Mouse (Mus musculus) spleen, postnatal 14 days (tissue): ENCODE results near the gene Tenm4.

Source experiments
- DNase-seq, 2 experiments: peaks; one replicate each; pipeline ENCODE4 v3.0.0; 2021 to 2022; ENCODE audit warnings: low spot score in 2 of 2

Tenm4 gene

DNA sequence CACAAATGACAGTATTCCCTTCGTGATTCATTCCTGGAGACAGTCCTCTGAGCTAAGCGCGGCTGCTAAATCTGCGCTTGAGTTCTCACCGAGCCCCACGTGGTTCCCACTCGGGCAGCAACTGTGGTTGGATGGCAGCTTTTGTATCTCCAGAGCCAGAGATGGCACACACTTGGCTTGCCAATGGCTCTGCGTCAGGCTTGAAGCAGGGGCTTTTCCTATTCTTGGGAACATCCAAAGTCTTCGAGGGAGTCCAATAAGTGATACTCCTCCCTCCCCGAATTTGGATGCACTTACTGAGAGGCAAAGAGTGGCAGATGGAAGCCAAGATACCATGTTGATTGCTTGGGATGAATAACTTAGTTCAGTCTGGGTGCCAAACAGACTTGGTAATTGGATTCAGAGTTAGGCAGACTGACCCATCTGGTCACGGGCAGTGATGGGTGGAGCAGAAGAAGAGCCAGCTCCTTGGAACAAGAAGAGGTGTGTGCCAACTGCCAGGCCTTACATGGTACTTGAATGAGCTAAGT is 303.6 kb downstream of the Tenm4 start:
- DNase-seq = no peak

DNA sequence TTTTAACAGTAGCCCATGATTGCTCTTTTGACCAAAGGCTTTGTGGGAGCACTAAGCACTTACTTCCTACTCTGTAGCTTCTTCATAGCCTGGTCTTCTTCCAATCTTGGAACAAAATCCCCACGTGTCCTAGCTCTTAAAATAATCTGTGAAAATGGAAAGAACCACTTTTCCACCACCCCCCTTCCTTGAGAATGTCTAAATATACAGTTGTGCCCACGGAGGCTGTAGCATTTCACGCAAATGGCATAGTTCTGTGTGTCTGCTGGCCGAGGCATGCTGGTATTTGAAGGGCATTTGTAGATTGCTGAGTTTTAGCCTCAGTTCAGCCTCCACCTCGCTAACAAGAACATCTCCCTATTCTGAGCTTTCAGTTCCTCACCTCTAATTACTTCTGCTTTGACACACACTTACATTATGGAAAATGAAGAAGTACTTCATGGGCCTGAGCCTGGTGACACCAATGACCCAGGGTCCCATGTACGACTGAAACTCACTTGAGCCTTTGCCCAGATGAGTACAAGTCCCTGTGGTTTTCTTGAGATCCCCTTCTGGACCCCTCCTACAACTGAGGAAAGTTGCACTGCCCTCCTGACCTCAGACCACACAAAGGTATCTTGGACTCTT is 306.1 kb downstream of the Tenm4 start:
- DNase-seq = no peak

DNA sequence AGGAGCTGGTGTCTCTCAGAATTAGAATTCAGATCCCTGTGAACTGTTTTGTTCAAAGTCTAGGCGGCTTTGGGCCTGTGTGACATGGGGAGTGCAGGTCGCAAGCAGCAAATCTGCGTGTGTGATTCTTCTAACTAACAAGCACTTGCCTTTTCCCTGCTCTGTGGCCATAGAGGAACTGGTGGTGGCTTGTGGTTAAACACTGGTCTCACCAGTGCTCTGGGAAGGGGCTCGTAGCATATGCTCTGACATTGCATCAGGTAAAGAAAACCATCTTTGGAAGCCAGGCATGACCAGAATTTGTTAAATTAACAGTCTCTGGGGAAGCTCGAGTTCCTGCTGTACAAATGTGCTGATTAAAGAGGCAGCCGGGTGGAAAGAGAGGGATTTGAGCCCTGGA is 308.1 kb downstream of the Tenm4 start:
- DNase-seq = no peak

DNA sequence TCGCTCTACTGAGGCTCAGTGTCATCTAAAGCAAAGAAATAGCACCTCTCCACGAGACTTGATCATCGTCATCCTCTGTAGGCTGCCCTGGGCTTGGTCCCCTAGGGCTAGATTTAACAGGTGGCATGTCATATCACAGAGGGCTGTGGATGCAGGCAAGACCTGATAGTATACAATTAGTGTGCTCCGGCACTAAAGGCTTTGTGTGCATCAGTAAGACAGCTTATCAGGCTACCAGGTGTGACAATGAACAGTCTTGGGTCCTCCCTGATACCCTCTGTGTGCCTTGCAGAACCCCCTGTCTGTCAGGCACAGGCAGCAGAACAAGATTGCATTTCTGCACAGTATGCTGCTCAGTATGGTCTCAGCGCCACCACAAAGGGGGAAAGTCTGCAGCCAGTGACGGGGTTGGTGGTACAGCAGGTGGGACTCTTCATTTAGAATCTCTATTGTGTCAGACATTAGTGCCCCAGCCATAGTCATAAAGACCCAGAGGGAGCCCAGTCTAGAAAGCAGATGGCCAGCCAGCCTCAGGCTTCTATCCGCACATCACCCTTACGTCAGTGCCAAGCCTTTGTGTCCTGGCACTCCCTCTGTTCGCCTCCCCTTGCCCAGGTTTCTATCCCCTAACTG is 309.4 kb downstream of the Tenm4 start:
- DNase-seq = no peak

DNA sequence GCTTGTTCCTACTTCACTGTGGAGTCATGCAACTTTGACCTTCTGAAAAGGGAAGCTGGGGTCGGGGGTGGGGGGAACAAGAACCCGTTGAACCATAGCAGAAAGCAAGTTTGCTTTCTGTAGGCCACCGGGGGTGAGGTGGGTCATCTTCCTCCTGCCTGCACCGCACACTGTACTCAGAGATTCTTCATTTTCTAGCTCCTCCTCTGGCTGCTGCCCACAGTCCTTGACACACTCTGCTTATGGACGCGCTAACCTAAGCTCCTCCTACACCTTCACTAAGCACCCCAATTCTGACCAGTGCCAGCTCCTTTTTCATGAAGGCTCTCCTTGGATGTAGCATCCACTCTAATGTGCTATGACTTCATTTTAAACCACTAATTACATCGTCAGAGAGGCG is 311.9 kb downstream of the Tenm4 start:
- DNase-seq = no peak

DNA sequence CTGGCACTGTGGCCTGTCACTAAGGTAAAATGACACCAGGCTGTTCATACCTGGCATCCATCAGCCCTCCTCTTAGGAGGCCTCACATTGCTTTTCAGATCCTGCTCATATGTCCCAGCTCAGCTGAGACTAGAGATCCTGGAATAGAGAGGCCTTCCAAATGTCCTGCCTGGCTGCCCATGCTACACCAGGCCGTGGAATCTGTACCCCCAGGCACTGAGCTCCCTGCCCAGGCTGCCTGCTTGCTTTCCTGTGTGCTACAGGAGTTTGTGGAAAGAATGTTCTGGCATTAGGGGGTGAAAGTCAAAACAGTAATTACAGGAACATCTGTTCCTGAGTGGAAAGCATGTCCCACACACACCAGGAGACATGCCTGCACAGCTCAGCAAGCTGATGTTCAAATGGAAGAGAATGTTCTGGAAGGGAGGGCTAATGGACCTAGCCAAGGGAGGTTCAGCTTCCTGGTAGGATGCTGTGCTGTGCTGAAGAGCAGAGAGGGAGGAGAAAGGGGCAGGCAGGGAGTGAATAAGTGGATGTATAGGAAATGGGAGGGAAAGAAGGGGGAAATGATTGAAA is 313.0 kb downstream of the Tenm4 start:
- no peak for DNase-seq

GRCm38 (mm10) chr7:96489348-96490076 is 318.5 kb downstream of the Tenm4 start:
- DNase-seq = no peak

- DNase-seq = no peak
Measured at GRCm38 (mm10) chr7:96491896-96492295, 320.9 kb downstream of the Tenm4 start.

GRCm38 (mm10) chr7:96492696-96493095 is 321.6 kb downstream of the Tenm4 start:
- no peak for DNase-seq

GRCm38 (mm10) chr7:96494057-96494456 is 323.0 kb downstream of the Tenm4 start:
- no peak for DNase-seq

DNA sequence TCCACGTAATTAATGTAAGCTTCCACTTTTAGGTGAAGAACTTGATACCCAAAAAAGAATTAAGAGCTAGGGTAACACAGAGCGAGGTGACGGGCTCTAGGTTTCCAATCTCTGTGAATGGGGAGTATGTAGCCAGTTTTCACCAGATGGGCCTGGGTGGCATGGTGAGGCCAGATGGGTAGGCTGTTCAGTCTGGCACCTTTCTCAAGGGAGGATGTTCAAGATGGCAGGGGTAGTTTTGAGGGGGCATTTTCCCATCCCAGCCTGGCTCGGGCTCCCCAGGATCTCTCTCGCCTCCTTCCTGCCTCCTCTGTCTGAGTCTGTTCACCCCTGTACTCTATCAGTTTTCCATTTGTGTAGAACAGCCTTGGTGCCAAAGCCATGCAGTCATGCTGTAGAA is 329.1 kb downstream of the Tenm4 start:
- DNase-seq = no peak

GRCm38 (mm10) chr7:96500797-96501196 is 329.8 kb downstream of the Tenm4 start:
- no peak for DNase-seq

- DNase-seq = no peak
Measured at GRCm38 (mm10) chr7:96502321-96502973, 331.4 kb downstream of the Tenm4 start.

- DNase-seq = no peak
Measured at GRCm38 (mm10) chr7:96505538-96505937, 334.5 kb downstream of the Tenm4 start.

GRCm38 (mm10) chr7:96507046-96507445 is 336.0 kb downstream of the Tenm4 start:
- DNase-seq = no peak

GRCm38 (mm10) chr7:96510396-96510795 is 339.4 kb downstream of the Tenm4 start:
- no peak for DNase-seq

DNA sequence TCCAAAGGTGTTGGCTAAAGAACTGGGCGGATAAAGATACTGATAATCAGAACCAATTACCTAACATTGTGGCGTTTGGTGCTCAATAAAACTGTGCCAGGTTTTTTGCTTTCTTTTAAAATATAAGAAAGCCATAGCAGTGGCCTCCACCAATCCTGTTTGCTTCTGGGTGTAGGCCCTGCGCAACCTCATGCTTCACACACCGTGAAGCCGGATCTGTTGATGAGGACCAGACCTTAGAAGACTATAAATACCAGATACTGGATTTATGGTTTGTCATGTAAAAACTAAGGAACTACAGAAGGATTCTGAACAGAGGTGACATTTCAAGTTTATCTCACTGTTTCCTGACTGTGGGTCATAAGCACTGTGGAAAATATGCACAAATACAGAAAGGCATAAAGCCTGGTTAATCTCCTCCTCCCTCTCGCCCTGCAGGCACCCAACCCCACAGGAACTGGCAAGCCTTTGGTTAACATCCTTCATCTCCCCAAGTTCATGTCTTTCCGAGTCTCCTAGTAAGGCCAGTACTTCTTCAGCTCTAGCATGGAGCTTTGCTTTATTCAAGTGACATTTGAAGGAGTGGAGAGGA is 340.1 kb downstream of the Tenm4 start:
- no peak for DNase-seq

DNA sequence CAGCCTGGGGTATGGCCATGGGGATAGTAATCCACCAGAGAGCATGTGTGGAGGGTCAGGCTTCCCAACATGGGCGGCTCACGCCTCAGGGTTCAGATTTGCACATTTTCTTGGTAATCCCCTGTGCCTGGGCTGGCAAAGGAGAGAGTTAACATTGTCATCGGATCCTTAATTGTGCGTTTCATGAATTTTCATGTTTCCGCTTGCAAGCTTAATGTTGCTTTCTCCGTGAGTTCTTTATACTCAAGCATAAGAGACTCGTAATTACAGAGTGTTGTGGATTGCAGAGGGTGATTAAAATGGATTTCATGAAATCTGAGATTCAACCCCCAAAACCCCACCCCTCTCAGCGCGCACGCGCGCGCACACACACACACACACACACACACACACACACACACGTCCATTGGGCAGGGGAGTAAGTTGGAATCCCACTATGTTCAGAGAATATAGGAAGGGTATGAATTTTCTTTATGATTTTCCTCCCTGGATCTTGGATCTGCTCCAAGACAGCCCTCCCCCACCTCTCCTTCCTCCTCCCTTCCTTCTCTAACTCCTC is 341.0 kb downstream of the Tenm4 start:
- DNase-seq = no peak

- no peak for DNase-seq
Measured at GRCm38 (mm10) chr7:96519216-96519615, 348.2 kb downstream of the Tenm4 start.

- DNase-seq = no peak
Measured at GRCm38 (mm10) chr7:96521956-96522355, 350.9 kb downstream of the Tenm4 start.

GRCm38 (mm10) chr7:96523673-96524072 is 352.6 kb downstream of the Tenm4 start:
- DNase-seq = no peak
